Mouse (Mus musculus) embryonic facial prominence, embryonic 15.5 days (tissue): Measurements from ENCODE around the gene Eif4enif1. TPM values are rescaled to one million over a fixed set of nuclear protein-coding genes. Genes with fewer than 3 reads are reported as not detected.
"Not testable (repeated sequence)": the region's sequence is repeated elsewhere in the genome, so short reads cannot be mapped to it uniquely, and the experiment has no call there.

Experiments used
- ATAC-seq: fragments of 200-750 bp; cut with Nextera tagmentation; 2 replicates; pipeline ENCODE4 v1.8.0; 2017; ENCODE audit warnings: low read depth, moderate TSS enrichment; ENCODE audit not compliant: insufficient number of reproducible peaks, low FRiP score, low TSS enrichment
- H3K27ac ChIP-seq: fragments of 300-500 bp; sonication (generic); replicated peaks from 2 replicates; pipeline ENCODE4 v1.5.1; 2015; ENCODE audit warnings: mild to moderate bottlenecking, inconsistent platforms
- H3K27me3 ChIP-seq: fragments of 300-500 bp; sonication (generic); 2 replicates; pipeline ENCODE4 v1.6.1; 2015; ENCODE audit warnings: inconsistent platforms
- H3K36me3 ChIP-seq: fragments of 300-500 bp; sonication (generic); 2 replicates; pipeline ENCODE4 v1.6.1; 2015; ENCODE audit warnings: mild to moderate bottlenecking, inconsistent platforms
- H3K4me1 ChIP-seq: fragments of 300-500 bp; sonication (generic); 2 replicates; pipeline ENCODE4 v1.6.1; 2015; ENCODE audit warnings: inconsistent platforms
- H3K4me2 ChIP-seq: fragments of 300-500 bp; sonication (generic); replicated peaks from 2 replicates; pipeline ENCODE4 v1.6.1; 2015; ENCODE audit warnings: mild to moderate bottlenecking, inconsistent platforms
- H3K4me3 ChIP-seq: fragments of 300-500 bp; sonication (generic); replicated peaks from 2 replicates; pipeline ENCODE4 v1.5.1; 2015; ENCODE audit warnings: mild to moderate bottlenecking, inconsistent platforms
- H3K9ac ChIP-seq: fragments of 300-500 bp; sonication (generic); 2 replicates; pipeline ENCODE4 v1.6.1; 2015; ENCODE audit warnings: inconsistent platforms
- H3K9me3 ChIP-seq: fragments of 300-500 bp; sonication (generic); replicated peaks from 2 replicates; pipeline ENCODE4 v1.6.1; 2016; ENCODE audit warnings: inconsistent platforms
- WGBS: fragments of 180-500 bp; shearing (Covaris S2); methylation state at CpG from one replicate; pipeline ENCODE4 v1.1.7; 2015; 5-methylcytosine and 5-hydroxymethylcytosine counted together
- polyA plus RNA-seq: library from polyadenylated mRNA; unstranded; fragments of >200 nt; fragmentation: Nextera tagmentation; extraction: Ambion mirVana; gene quantifications from 2 replicates; pipeline ENCODE4 v1.2.1, GENCODE M21; 2015

The Eif4enif1 gene
- polyA plus RNA-seq, 1 experiment from 2014 or later: 50.4 TPM

DNA sequence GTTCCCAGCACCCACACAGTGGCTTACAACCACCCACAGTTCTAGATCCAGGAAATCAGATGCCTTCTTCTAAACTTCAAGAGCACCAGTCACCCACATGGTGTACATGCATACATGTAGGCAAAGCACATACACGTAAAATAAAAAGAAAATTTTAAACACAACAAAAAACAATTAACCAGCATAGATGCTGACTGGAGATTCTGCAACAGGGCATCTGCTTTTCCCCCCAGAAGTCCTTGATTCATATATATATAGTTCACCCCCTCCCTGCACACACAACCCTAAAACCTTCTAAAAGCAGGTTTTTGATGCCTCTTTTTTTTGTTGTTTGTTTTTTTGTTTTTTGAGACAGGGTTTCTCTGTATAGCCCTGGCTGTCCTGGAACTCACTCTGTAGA, 19.5 kb upstream of the Eif4enif1 start:
- WGBS: 78% methylated on average over 1 of the region's 1 CpGs

DNA sequence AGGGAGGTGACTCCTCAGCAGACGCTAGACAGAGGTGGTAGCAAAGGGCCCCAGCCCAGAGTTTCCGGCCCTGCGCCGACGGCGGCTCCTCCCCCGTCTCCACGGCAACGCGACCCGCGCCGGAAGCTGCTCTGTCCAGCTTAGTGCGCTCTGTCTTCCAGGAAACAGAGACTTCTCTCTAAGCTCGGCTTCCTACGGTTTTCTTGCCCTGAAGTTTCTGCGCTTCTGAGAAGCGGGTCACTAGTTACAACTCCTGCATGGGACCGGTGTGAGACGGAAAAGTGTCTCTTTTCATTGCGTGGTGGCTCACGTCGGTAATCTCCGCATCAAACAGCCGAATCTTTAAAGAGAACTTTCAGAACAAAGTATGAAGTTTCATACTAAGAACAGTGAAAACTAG, 8.8 kb upstream of the Eif4enif1 start, which contains the start of gene Sfi1:
Sfi1 (minus strand) TSS at position 101 of the 400 bp plus-strand sequence.
- H3K4me1 ChIP-seq: no peaks in the 10 kb centered on the region

More for the DNA sequence above, 19.5 kb upstream of the Eif4enif1 start:
- H3K27ac ChIP-seq, H3K9ac ChIP-seq, H3K9me3 ChIP-seq, H3K4me1 ChIP-seq, H3K4me2 ChIP-seq, H3K36me3 ChIP-seq, H3K4me3 ChIP-seq, H3K27me3 ChIP-seq, ATAC-seq: not testable (repeated sequence)

DNA sequence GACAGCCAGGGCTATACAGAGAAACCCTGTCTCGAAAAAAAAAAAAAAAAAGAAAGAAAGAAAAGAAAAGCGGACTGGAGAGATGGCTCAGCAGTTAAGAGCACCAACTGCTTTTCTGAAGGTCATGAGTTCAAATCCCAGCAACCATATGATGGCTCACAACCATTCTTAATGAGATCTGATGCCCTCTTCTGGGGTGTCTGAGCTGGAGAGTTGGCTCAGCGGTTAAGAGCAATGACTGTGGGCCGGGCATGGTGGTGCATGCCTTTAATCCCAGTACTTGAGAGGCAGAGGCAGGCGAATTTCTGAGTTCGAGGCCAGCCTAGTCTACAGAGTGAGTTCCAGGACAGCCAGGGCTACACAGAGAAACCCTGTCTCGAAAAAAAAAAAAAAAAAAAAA, 1.6 kb upstream of the Eif4enif1 start:
- not testable (repeated sequence) for ATAC-seq, H3K9ac ChIP-seq
- 88% methylated on average over 7 of the region's 7 CpGs for WGBS

More for the DNA sequence above, 8.8 kb upstream of the Eif4enif1 start, which contains the start of gene Sfi1:
- Histone ChIP-seq H3K4me3 (no peak within 1 kb of the TSS), H3K9ac (no peak within 1 kb of the TSS), H3K27ac (no peak within 1 kb of the TSS), H3K4me2 (no peak within 1 kb of the TSS), H3K36me3 (no peaks in the 10 kb centered on the region), H3K27me3 (no peaks in the 10 kb centered on the region), H3K9me3 (no peaks in the 10 kb centered on the region)
- 86% methylated on average over 25 of the region's 25 CpGs for WGBS
- no peak for ATAC-seq

DNA sequence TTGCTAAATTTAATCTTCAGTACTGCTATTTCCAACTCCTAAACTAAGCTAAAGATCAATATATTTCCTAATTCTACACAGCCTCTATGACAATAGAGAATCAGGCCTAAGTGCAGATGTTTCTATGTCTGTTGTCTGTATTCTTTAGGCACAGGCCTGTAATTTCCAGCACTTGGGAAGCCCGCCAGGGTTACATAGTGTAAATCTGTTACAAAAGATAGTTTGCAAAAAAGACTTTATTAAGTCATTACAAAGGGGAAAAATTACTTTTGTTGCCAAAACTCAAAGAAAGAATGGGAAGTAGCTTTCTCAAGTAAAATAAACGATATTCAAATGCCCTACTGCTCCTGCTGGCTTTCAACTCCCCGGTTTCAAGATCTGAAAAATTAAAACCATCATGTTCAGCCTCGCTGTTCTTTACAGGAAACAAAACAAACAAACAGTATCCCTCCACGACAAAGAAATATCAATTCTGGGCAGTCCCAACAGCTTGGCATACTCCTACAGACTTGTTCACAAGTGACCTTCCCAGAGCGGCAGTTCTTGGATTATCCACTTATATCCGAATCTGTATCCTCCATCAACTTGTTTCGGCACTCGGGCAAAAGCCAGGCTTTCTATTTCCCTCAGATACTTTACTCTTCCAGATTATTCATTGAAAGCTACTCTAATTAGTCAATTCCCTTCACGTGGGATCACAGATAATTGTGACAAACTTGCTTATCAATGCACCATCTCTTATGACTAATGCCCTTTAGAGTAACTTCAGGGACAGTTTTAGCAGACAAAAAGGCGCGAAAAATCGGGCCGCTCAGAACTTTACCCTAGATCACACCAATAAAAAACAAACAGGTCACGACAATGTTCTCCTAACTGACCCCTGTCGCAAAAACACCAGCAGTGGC, 614 bp upstream of the Eif4enif1 start:
- no peak for ATAC-seq
- 4% methylated on average over 16 of the region's 16 CpGs for WGBS
- peak overlapping the region; percentile 43 for H3K4me3 ChIP-seq
- H3K9me3 ChIP-seq: no peaks in the 10 kb centered on the region
- no peaks in the 10 kb centered on the region for H3K27me3 ChIP-seq
- no peak overlapping the region for H3K9ac ChIP-seq
- peak overlapping the region; percentile 9 for H3K4me2 ChIP-seq
- no peaks in the 10 kb centered on the region for H3K4me1 ChIP-seq
- H3K36me3 ChIP-seq: peaks cover 16% of the 10 kb centered on the region
- H3K27ac ChIP-seq: no peak overlapping the region

More for the DNA sequence above, 1.6 kb upstream of the Eif4enif1 start:
- not testable (repeated sequence) for H3K4me3 ChIP-seq, H3K4me1 ChIP-seq, H3K4me2 ChIP-seq, H3K36me3 ChIP-seq, H3K27me3 ChIP-seq, H3K27ac ChIP-seq, H3K9me3 ChIP-seq

DNA sequence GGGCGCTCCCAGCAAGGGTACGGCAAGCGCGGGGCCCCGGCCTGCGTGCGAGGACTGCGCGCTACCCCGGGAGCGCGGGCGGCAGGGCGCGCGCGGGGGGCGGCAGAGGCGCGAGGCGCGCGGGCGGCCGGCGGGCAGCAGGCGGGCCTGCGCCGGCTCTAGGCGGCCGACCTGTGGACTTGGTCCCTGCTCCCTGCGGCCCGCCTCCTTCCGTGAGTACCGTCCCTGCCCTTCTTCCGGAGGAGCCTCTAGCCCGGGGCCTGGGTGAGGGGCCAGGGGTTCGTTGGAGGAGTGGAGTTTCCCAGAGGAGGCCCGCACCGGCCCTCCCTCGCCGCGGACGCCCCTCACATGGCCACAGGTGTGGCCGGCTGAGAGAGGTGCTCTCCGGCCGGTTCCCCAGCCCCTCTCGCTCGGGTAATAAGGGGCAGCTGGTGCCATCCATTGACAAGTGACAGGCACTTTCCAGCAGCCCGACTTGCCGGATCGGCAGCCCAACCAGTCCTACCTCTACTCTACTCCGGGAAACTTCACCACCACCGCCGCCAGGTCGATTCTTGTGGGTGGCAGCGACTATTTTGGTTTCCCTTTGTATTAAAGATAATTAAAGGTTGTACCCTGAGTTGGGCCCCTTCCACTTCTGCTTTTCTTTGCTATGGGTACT, 719 bp downstream of the Eif4enif1 start:
- H3K9ac ChIP-seq: peak overlapping the region; percentile 6
- H3K4me3 ChIP-seq: peak overlapping the region; percentile 43
- peak overlapping the region; percentile 23 for H3K27ac ChIP-seq
- no peaks in the 10 kb centered on the region for H3K4me1 ChIP-seq
- H3K36me3 ChIP-seq: peaks cover 26% of the 10 kb centered on the region
- H3K27me3 ChIP-seq: no peaks in the 10 kb centered on the region
- H3K4me2 ChIP-seq: peak overlapping the region; percentile 19
- H3K9me3 ChIP-seq: no peaks in the 10 kb centered on the region
- 0 out of 2 replicates have a peak, but pooled peaks have one; percentile 0 for ATAC-seq
- WGBS: under 1% methylated on average over 57 of the region's 57 CpGs

DNA sequence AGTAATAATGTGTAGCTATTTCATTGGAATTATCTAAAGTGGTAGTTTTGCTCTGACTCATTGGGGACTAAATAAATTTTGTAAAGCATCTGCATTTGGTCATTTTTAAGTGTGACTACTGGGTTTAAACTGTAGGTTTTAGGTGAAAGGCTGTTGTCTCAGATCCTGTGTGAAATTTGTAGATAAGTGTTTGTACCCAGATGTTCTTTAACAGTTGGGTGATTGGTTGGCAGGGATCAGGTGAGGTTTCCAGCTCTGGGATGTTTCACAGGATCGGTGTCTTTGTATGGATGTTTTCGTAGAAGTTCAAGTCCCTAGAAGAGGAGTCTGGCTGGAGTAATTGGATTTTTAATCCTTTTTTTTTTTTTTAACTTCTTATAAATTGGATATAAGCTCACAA, 1.6 kb downstream of the Eif4enif1 start:
- H3K27ac ChIP-seq: no peak overlapping the region
- H3K4me2 ChIP-seq: peak overlapping the region; percentile 19
- H3K9me3 ChIP-seq: no peaks in the 10 kb centered on the region
- ATAC-seq: no peak
- H3K36me3 ChIP-seq: peaks cover 31% of the 10 kb centered on the region
- H3K9ac ChIP-seq: no peak overlapping the region
- WGBS: 80% methylated on average over 2 of the region's 2 CpGs
- H3K4me3 ChIP-seq: peak overlapping the region; percentile 43
- no peaks in the 10 kb centered on the region for H3K27me3 ChIP-seq
- no peaks in the 10 kb centered on the region for H3K4me1 ChIP-seq

DNA sequence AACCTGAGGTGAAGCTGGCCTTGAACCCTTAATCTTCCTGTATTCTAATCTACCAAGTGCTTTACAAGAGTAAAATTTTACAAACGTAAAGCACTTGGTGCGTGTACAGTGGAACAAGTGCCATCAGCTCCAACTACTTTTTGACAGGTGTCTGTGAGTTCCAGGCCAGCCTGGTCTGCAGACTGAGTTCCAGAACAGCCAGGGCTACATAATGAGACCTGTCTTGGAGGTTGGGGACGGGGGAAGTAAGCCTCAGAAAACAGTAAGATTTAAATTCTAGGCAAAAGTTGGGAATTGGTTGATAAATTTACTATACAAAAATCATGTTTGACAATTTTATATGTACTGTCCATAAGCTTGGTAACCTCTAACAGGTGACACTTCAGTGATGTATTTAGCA, 3.0 kb downstream of the Eif4enif1 start:
- Histone ChIP-seq H3K4me1 (no peaks in the 10 kb centered on the region), H3K27ac (no peak overlapping the region), H3K4me2 (no peak overlapping the region), H3K9me3 (no peaks in the 10 kb centered on the region), H3K27me3 (no peaks in the 10 kb centered on the region), H3K9ac (no peak overlapping the region), H3K36me3 (peaks cover 38% of the 10 kb centered on the region), H3K4me3 (no peak overlapping the region)
- ATAC-seq: no peak
- WGBS: 92% methylated on average over 3 of the region's 3 CpGs

DNA sequence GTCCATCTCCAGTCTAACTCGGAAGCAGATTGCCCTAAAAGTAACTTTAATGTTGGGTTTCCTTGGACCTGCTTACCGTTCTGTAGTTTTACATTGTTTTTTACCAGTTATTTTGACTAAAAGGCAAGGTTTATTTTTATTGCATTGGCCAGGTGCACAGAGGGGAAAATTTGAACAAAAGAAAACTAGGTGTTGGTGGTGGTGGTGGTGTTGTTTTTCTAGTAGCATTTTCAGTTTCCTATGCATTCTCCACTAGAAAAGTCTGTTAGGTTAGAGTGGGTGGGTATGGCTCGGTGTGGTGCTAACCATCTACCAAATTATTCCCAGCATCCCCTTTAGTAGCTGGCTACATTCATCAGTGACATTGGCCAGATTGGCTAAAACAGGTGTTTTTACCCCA, 4.6 kb downstream of the Eif4enif1 start:
- H3K4me3 ChIP-seq: no peak overlapping the region

DNA sequence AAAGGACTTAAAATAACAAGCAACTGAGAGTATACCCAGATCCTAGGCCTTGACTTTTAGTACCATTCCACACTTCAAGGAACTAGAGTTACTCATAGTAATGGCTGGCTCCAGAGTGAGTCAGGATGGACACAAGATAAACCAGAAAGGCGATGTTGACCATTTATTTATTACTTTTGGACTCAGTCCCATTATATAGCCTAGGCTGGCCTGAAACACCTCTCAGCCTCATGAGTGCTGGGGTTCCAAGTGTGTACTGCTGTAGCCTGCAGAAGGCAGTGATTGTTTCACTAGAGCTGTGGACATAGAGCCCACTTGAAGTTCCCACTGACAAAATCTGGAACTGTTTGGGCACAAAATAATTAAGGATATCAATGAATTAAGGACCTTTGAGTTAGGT, 10.3 kb downstream of the Eif4enif1 start:
- 92% methylated on average over 1 of the region's 1 CpGs for WGBS
- no peak for ATAC-seq
- no peak overlapping the region for H3K27ac ChIP-seq
- no peaks in the 10 kb centered on the region for H3K27me3 ChIP-seq
- no peaks in the 10 kb centered on the region for H3K4me1 ChIP-seq
- peaks cover 65% of the 10 kb centered on the region for H3K36me3 ChIP-seq
- no peak overlapping the region for H3K9ac ChIP-seq
- H3K9me3 ChIP-seq: no peaks in the 10 kb centered on the region
- H3K4me3 ChIP-seq: no peak overlapping the region
- no peak overlapping the region for H3K4me2 ChIP-seq

More for the DNA sequence above, 4.6 kb downstream of the Eif4enif1 start:
- Histone ChIP-seq H3K27ac (no peak overlapping the region), H3K9ac (no peak overlapping the region), H3K27me3 (no peaks in the 10 kb centered on the region), H3K36me3 (peaks cover 46% of the 10 kb centered on the region), H3K9me3 (no peaks in the 10 kb centered on the region), H3K4me2 (no peak overlapping the region), H3K4me1 (no peaks in the 10 kb centered on the region)
- no peak for ATAC-seq
- WGBS: 94% methylated on average over 3 of the region's 3 CpGs

DNA sequence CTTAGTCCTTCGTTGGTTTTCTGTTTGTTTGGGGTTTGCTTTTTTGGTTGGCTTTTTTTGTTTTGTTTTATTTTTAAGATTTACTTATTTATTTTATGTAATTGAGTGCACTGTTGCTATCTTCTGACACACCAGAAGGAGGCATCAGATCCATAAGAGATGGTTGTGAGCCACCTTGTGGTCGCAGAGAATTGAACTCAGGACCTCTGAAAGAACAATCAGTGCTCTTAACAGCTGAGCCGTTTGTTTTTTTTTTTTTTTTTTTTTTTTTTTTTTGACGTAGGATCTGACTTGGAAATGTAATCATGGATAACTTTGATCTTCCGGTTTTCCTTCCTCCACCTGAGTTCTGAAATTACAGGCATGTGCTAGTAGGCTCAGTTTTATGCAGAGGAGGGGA, 20.9 kb downstream of the Eif4enif1 start:
- Histone ChIP-seq H3K27ac (no peak overlapping the region), H3K27me3 (no peaks in the 10 kb centered on the region), H3K9me3 (no peaks in the 10 kb centered on the region), H3K9ac (no peak overlapping the region), H3K4me1 (no peaks in the 10 kb centered on the region), H3K36me3 (peaks cover 72% of the 10 kb centered on the region), H3K4me2 (no peak overlapping the region), H3K4me3 (no peak overlapping the region)
- WGBS: 59% methylated on average over 5 of the region's 5 CpGs
- no peak for ATAC-seq

DNA sequence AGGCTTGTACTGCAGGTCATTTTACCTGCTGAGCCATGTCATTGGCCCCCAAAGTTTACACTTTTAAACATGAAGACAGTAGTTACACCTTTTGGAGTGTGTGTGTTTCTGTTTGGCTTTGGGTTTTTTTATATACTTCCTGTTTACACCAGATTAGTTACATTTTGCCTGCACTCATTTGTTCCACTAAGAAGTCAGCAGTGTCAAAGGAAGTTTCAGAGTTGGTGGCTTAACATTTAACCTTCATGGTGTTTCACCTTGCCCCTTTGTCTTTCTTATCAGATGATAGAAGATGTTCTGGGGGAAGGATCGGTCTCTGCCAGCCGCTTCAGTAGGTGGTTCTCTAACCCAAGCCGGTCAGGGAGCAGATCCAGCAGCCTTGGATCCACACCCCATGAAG, 24.9 kb downstream of the Eif4enif1 start:
- 97% methylated on average over 3 of the region's 3 CpGs for WGBS
- Histone ChIP-seq H3K36me3 (peaks cover 79% of the 10 kb centered on the region), H3K4me2 (no peak overlapping the region)

More for the DNA sequence above, 24.9 kb downstream of the Eif4enif1 start:
- Histone ChIP-seq H3K4me1 (no peaks in the 10 kb centered on the region), H3K4me3 (no peak overlapping the region), H3K9me3 (no peaks in the 10 kb centered on the region), H3K27ac (no peak overlapping the region), H3K27me3 (no peaks in the 10 kb centered on the region), H3K9ac (no peak overlapping the region)
- no peak for ATAC-seq
